ENCODE assay signal across 9 mouse cellular contexts in the genomic region with DNA sequence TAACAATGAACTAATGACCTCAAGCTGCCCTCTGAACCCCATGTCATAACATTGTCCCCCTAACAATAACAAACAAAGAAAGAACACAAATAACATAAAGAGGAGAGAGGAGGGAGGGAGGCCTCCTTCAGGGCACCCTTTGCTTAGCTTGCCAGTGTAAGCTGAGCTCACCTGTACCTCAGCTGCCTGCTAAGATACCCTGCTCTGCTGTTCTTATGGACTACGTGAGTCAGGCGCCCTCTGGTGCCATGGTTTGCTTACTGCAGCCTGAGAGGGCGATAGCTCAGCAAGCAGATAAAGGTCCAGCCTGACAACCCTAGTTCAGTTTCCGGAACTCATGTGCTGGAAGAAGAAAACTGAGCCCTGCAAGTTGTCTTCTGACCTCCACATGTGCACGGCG.
A peak's percentile ranks its signal among the peaks of the same experiment; 100 is the strongest.
DNase-seq lines count a peak whose midpoint lies in the region; ATAC-seq and TF ChIP-seq lines count a peak whose summit lies in the region.
"Had no signal": no experiment of that assay in that cellular context is flagged by ENCODE, and none has a peak within 500 bp of the region (broad histone marks: within the 10 kb centered on the region; RNA-seq: fewer than 3 reads in every experiment).

No protein-coding gene starts in this region.

- H3K27ac ChIP-seq in liver, embryonic 12.5 days, result no peak overlapping the region
- H3K27ac ChIP-seq in bone marrow macrophage, adult 2 months (ENCODE audit: insufficient read depth, low read depth, low read length), result no peak overlapping the region
- H3K27ac ChIP-seq in lung, embryonic 14.5 days (ENCODE audit: low read depth), result no peak overlapping the region
- H3K27ac ChIP-seq: macrophage had no signal

- WGBS in liver, embryonic 12.5 days (ENCODE audit: insufficient replicate concordance), result 42% methylated on average over 6 of the region's 6 CpGs
- WGBS in lung, embryonic 14.5 days, result 65% methylated on average over 6 of the region's 6 CpGs

- no peaks in the 10 kb centered on the region for H3K9me3 ChIP-seq in liver, embryonic 12.5 days (replicated peaks)
- H3K9me3 ChIP-seq in lung, embryonic 14.5 days (ENCODE audit: low read depth, low read length), result no peaks in the 10 kb centered on the region

- ATAC-seq in liver, embryonic 12.5 days, result no peak
- no peak for ATAC-seq in lung, embryonic 14.5 days (ENCODE audit: insufficient read depth)

- H3K36me3 ChIP-seq in liver, embryonic 12.5 days, result no peaks in the 10 kb centered on the region
- H3K36me3 ChIP-seq in lung, embryonic 14.5 days (ENCODE audit: insufficient read depth), result no peaks in the 10 kb centered on the region

- no peaks in the 10 kb centered on the region for H3K4me1 ChIP-seq in liver, embryonic 12.5 days
- peaks cover 20% of the 10 kb centered on the region for H3K4me1 ChIP-seq in bone marrow macrophage, adult 2 months (ENCODE audit: control insufficient read depth, insufficient read depth, low read length)
- no peaks in the 10 kb centered on the region; the same call in 1 of the 2 replicates for H3K4me1 ChIP-seq in lung, embryonic 14.5 days (ENCODE audit: insufficient read depth)

- TF ChIP-seq POLR2A in bone marrow macrophage, adult 2 months (IDR thresholded peaks at IDR 0.05; ENCODE audit: borderline replicate concordance, low read depth, low read length), result no peak

- TF ChIP-seq CTCF in bone marrow macrophage, adult 2 months (IDR thresholded peaks at IDR 0.05; ENCODE audit: low read depth, low read length), result peak; percentile 73; the same call in 1 of the 2 replicates
- TF ChIP-seq CTCF in lung, embryonic 14.5 days (IDR thresholded peaks at IDR 0.05; ENCODE audit: low read depth), result peak; percentile 67

- no peak overlapping the region for H3K4me3 ChIP-seq in liver, embryonic 12.5 days
- H3K4me3 ChIP-seq in bone marrow macrophage, adult 2 months (ENCODE audit: insufficient read depth, low read length), result no peak overlapping the region
- no peak overlapping the region for H3K4me3 ChIP-seq in lung, embryonic 14.5 days (ENCODE audit: low read depth, low read length)

- DNase-seq in embryo, embryonic 10 days (ENCODE audit: low spot score), result peak; percentile 80
- DNase-seq in embryo, embryonic 9.5 days (ENCODE audit: extremely low spot score), result no peak
- DNase-seq in liver, result peak; percentile 55
- DNase-seq in lung, embryonic 14.5 days, result peak; percentile 71
- peak; percentile 58 to 63 for DNase-seq in thymus, postnatal 36 days
- DNase-seq in urinary bladder, postnatal 4 days (ENCODE audit: low spot score in 2 of 2), result no peak

- H3K27me3 ChIP-seq in liver, embryonic 12.5 days (replicated peaks), result peaks cover 28% of the 10 kb centered on the region
- H3K27me3 ChIP-seq in lung, embryonic 14.5 days (ENCODE audit: insufficient read depth, low read length), result no peaks in the 10 kb centered on the region

- no peak overlapping the region for H3K9ac ChIP-seq in liver, embryonic 12.5 days
- H3K9ac ChIP-seq in lung, embryonic 14.5 days, result no peak overlapping the region

- no peak overlapping the region for H3K4me2 ChIP-seq in liver, embryonic 12.5 days
- no peak overlapping the region for H3K4me2 ChIP-seq in lung, embryonic 14.5 days

Comparison
In these comparisons a context has a peak if more than half of its experiments do, and no peak if none do; other contexts are left out.
1. DNase-seq: peak in embryo, embryonic 10 days (single experiment), liver (single experiment), lung, embryonic 14.5 days (single experiment) and thymus, postnatal 36 days (2 of 2); none in embryo, embryonic 9.5 days (single experiment) and urinary bladder, postnatal 4 days (0 of 2).